Mouse (Mus musculus): Measurements from ENCODE around the gene 1700018G05Rik.
A peak's percentile ranks its signal among the peaks of the same experiment; 100 is the strongest.
"Not testable (repeated sequence)": the region's sequence is repeated elsewhere in the genome, so short reads cannot be mapped to it uniquely, and the experiment has no call there.

1700018G05Rik gene

GRCm38 (mm10) chrX:102928072-102928471, at the start of gene 1700018G05Rik:
Gene 1700018G05Rik (plus strand): TSS chrX:102928372.
- H3K9me3 ChIP-seq (ENCODE audit: low read length); H3K36me3 ChIP-seq (ENCODE audit: insufficient read depth, low read length); H3K27me3 ChIP-seq (ENCODE audit: insufficient read depth, low read length); H3K4me1 ChIP-seq (replicated peaks; ENCODE audit: low read depth, low read length); H3K4me3 ChIP-seq (replicated peaks; ENCODE audit: low read length): not testable (repeated sequence)

GRCm38 (mm10) chrX:102908587-102908986, 19.6 kb upstream of the 1700018G05Rik start, which contains the start of the genes Dmrtc1a and 1700011M02Rik:
Gene Dmrtc1a (minus strand): TSS chrX:102908687.
Gene 1700011M02Rik (plus strand): TSS chrX:102908905.
- not testable (repeated sequence) for H3K27me3 ChIP-seq (ENCODE audit: insufficient read depth, low read length); H3K4me3 ChIP-seq (replicated peaks; ENCODE audit: low read length); H3K4me1 ChIP-seq (replicated peaks; ENCODE audit: low read depth, low read length); H3K36me3 ChIP-seq (ENCODE audit: insufficient read depth, low read length)
- peaks cover 16% of the 10 kb centered on the region for H3K9me3 ChIP-seq (ENCODE audit: low read length)

- H3K4me1 ChIP-seq (replicated peaks; ENCODE audit: low read depth, low read length); H3K27me3 ChIP-seq (ENCODE audit: insufficient read depth, low read length); H3K9me3 ChIP-seq (ENCODE audit: low read length); H3K36me3 ChIP-seq (ENCODE audit: insufficient read depth, low read length); H3K4me3 ChIP-seq (replicated peaks; ENCODE audit: low read length): not testable (repeated sequence)
Measured at GRCm38 (mm10) chrX:102914823-102915222, 13.3 kb upstream of the 1700018G05Rik start.

GRCm38 (mm10) chrX:102926707-102927106, 1.5 kb upstream of the 1700018G05Rik start:
- H3K27me3 ChIP-seq (ENCODE audit: insufficient read depth, low read length); H3K36me3 ChIP-seq (ENCODE audit: insufficient read depth, low read length); H3K4me3 ChIP-seq (replicated peaks; ENCODE audit: low read length); H3K9me3 ChIP-seq (ENCODE audit: low read length); H3K4me1 ChIP-seq (replicated peaks; ENCODE audit: low read depth, low read length): not testable (repeated sequence)

GRCm38 (mm10) chrX:102932992-102933570, 4.9 kb downstream of the 1700018G05Rik start:
- Histone ChIP-seq H3K27me3 (ENCODE audit: insufficient read depth, low read length) (peaks cover 25% of the 10 kb centered on the region), H3K4me1 (replicated peaks; ENCODE audit: low read depth, low read length) (peaks cover 9% of the 10 kb centered on the region; the same call in 1 of the 2 replicates), H3K4me3 (replicated peaks; ENCODE audit: low read length) (peak overlapping the region; percentile 81), H3K36me3 (ENCODE audit: insufficient read depth, low read length) (no peaks in the 10 kb centered on the region), H3K9me3 (ENCODE audit: low read length) (no peaks in the 10 kb centered on the region)
- TF ChIP-seq POU5F1 (IDR thresholded peaks at IDR 0.05; ENCODE audit: borderline replicate concordance, low read length) (no peak), CTCF (conservative IDR thresholded peaks at IDR 0.05; ENCODE audit: low read length) (no peak), NANOG (IDR thresholded peaks at IDR 0.05; ENCODE audit: borderline replicate concordance, low read length) (no peak)

GRCm38 (mm10) chrX:102933571-102934394, 5.6 kb downstream of the 1700018G05Rik start:
- H3K27me3 ChIP-seq (ENCODE audit: insufficient read depth, low read length), result peaks cover 25% of the 10 kb centered on the region
- no peak for TF ChIP-seq CTCF (conservative IDR thresholded peaks at IDR 0.05; ENCODE audit: low read length)
- TF ChIP-seq POU5F1 (IDR thresholded peaks at IDR 0.05; ENCODE audit: borderline replicate concordance, low read length), result no peak
- TF ChIP-seq NANOG (IDR thresholded peaks at IDR 0.05; ENCODE audit: borderline replicate concordance, low read length), result no peak
- no peaks in the 10 kb centered on the region for H3K36me3 ChIP-seq (ENCODE audit: insufficient read depth, low read length)
- no peaks in the 10 kb centered on the region for H3K9me3 ChIP-seq (ENCODE audit: low read length)
- peaks cover 9% of the 10 kb centered on the region; the same call in 1 of the 2 replicates for H3K4me1 ChIP-seq (replicated peaks; ENCODE audit: low read depth, low read length)
- H3K4me3 ChIP-seq (replicated peaks; ENCODE audit: low read length), result peak overlapping the region; percentile 81

- no peaks in the 10 kb centered on the region for H3K36me3 ChIP-seq (ENCODE audit: insufficient read depth, low read length)
- peak overlapping the region; percentile 81; the same call in 1 of the 2 replicates for H3K4me3 ChIP-seq (replicated peaks; ENCODE audit: low read length)
- peaks cover 25% of the 10 kb centered on the region for H3K27me3 ChIP-seq (ENCODE audit: insufficient read depth, low read length)
- H3K9me3 ChIP-seq (ENCODE audit: low read length), result no peaks in the 10 kb centered on the region
- H3K4me1 ChIP-seq (replicated peaks; ENCODE audit: low read depth, low read length), result peaks cover 9% of the 10 kb centered on the region; the same call in 1 of the 2 replicates
- TF ChIP-seq POU5F1 (IDR thresholded peaks at IDR 0.05; ENCODE audit: borderline replicate concordance, low read length) (no peak), NANOG (IDR thresholded peaks at IDR 0.05; ENCODE audit: borderline replicate concordance, low read length) (no peak), CTCF (conservative IDR thresholded peaks at IDR 0.05; ENCODE audit: low read length) (no peak)
Measured at GRCm38 (mm10) chrX:102934395-102934764, 6.2 kb downstream of the 1700018G05Rik start.

GRCm38 (mm10) chrX:102936743-102937142, 8.6 kb downstream of the 1700018G05Rik start:
- Histone ChIP-seq H3K4me3 (replicated peaks; ENCODE audit: low read length) (no peak overlapping the region), H3K36me3 (ENCODE audit: insufficient read depth, low read length) (no peaks in the 10 kb centered on the region), H3K27me3 (ENCODE audit: insufficient read depth, low read length) (peaks cover 25% of the 10 kb centered on the region), H3K4me1 (replicated peaks; ENCODE audit: low read depth, low read length) (peaks cover 9% of the 10 kb centered on the region; the same call in 1 of the 2 replicates), H3K9me3 (ENCODE audit: low read length) (no peaks in the 10 kb centered on the region)
- TF ChIP-seq CTCF (conservative IDR thresholded peaks at IDR 0.05; ENCODE audit: low read length), result no peak
- no peak for TF ChIP-seq NANOG (IDR thresholded peaks at IDR 0.05; ENCODE audit: borderline replicate concordance, low read length)
- TF ChIP-seq POU5F1 (IDR thresholded peaks at IDR 0.05; ENCODE audit: borderline replicate concordance, low read length), result no peak

GRCm38 (mm10) chrX:102950136-102950535, 22.0 kb downstream of the 1700018G05Rik start:
- H3K4me1 ChIP-seq (replicated peaks; ENCODE audit: low read depth, low read length); H3K36me3 ChIP-seq (ENCODE audit: insufficient read depth, low read length); H3K4me3 ChIP-seq (replicated peaks; ENCODE audit: low read length); H3K27me3 ChIP-seq (ENCODE audit: insufficient read depth, low read length); H3K9me3 ChIP-seq (ENCODE audit: low read length): not testable (repeated sequence)
